Mouse (Mus musculus) ovary, adult 18-20 months (tissue): ENCODE data around the gene Gm9970.

ENCODE experiments used
- DNase-seq: peaks from one replicate; pipeline ENCODE4 v3.0.0; 2022; ENCODE audit warnings: low spot score, mixed read lengths

Gm9970 gene

GRCm38 (mm10) chr5:31240637-31241521, at the start of gene Gm9970, which contains the start of gene Nrbp1:
TSS of gene Gm9970 (minus strand) at chr5:31241232.
TSS of gene Nrbp1 (plus strand) at chr5:31240864.
- peak; percentile 95 for DNase-seq

- no peak for DNase-seq
Measured at GRCm38 (mm10) chr5:31289626-31290230, 48.7 kb upstream of the Gm9970 start.

GRCm38 (mm10) chr5:31288655-31289054, 47.6 kb upstream of the Gm9970 start:
- DNase-seq = no peak

- no peak for DNase-seq
Measured at GRCm38 (mm10) chr5:31288225-31288624, 47.2 kb upstream of the Gm9970 start.

GRCm38 (mm10) chr5:31279245-31279988, 38.4 kb upstream of the Gm9970 start:
- DNase-seq = no peak

- no peak for DNase-seq
Measured at GRCm38 (mm10) chr5:31273018-31273417, 32.0 kb upstream of the Gm9970 start.

GRCm38 (mm10) chr5:31267686-31268085, 26.7 kb upstream of the Gm9970 start:
- DNase-seq = no peak

- no peak for DNase-seq
Measured at GRCm38 (mm10) chr5:31266101-31266500, 25.1 kb upstream of the Gm9970 start.

- DNase-seq = no peak
Measured at GRCm38 (mm10) chr5:31257616-31258015, 16.6 kb upstream of the Gm9970 start.

GRCm38 (mm10) chr5:31255971-31256370, 14.9 kb upstream of the Gm9970 start:
- no peak for DNase-seq

- DNase-seq = no peak
Measured at GRCm38 (mm10) chr5:31255381-31255780, 14.3 kb upstream of the Gm9970 start.

- DNase-seq = no peak
Measured at GRCm38 (mm10) chr5:31254901-31255300, 13.9 kb upstream of the Gm9970 start.

GRCm38 (mm10) chr5:31254452-31254851, 13.4 kb upstream of the Gm9970 start:
- no peak for DNase-seq

GRCm38 (mm10) chr5:31253806-31254205, 12.8 kb upstream of the Gm9970 start:
- no peak for DNase-seq

GRCm38 (mm10) chr5:31252795-31253545, 11.9 kb upstream of the Gm9970 start:
- no peak for DNase-seq

- DNase-seq = no peak
Measured at GRCm38 (mm10) chr5:31252151-31252550, 11.1 kb upstream of the Gm9970 start.

GRCm38 (mm10) chr5:31251541-31252101, 10.6 kb upstream of the Gm9970 start, which contains the start of gene Krtcap3:
TSS of gene Krtcap3 (plus strand) at chr5:31251691.
- no peak for DNase-seq

GRCm38 (mm10) chr5:31250716-31251115, 9.7 kb upstream of the Gm9970 start:
- DNase-seq = no peak

- DNase-seq = no peak
Measured at GRCm38 (mm10) chr5:31242191-31242590, 1.2 kb upstream of the Gm9970 start.

GRCm38 (mm10) chr5:31241522-31242034, 546 bp upstream of the Gm9970 start:
- DNase-seq = no peak

GRCm38 (mm10) chr5:31226641-31227040, 14.4 kb downstream of the Gm9970 start:
- no peak for DNase-seq
